Mouse (Mus musculus) adrenal gland, adult 8-10 months (tissue): ENCODE measurements around the gene Irs3. TPM values are rescaled to one million over a fixed set of nuclear protein-coding genes. Genes with fewer than 3 reads are reported as not detected.
A peak's percentile ranks its signal among the peaks of the same experiment; 100 is the strongest.

Experiments used
- DNase-seq: peaks from one replicate; pipeline ENCODE4 v3.0.0; 2022
- total RNA-seq, 4 experiments: library from RNA; stranded (reverse); gene quantifications; 2 replicates each; pipeline ENCODE4 v1.2.4; 2022

The Irs3 gene
- 1 to 10 TPM; 2.6 to 7.5 (median 4.6) TPM for total RNA-seq

GRCm38 (mm10) chr5:137645652-137646091 is at the start of gene Irs3:
TSS of gene Irs3 (minus strand) at chr5:137645714.
- no peak for DNase-seq

GRCm38 (mm10) chr5:137694796-137695195 is 49.3 kb upstream of the Irs3 start:
- DNase-seq, result no peak

- DNase-seq, result no peak
Observed at GRCm38 (mm10) chr5:137691881-137692280, 46.4 kb upstream of the Irs3 start.

GRCm38 (mm10) chr5:137690531-137690930 is 45.0 kb upstream of the Irs3 start:
- DNase-seq, result no peak

GRCm38 (mm10) chr5:137689974-137690373 is 44.5 kb upstream of the Irs3 start:
- no peak for DNase-seq

- no peak for DNase-seq
Observed at GRCm38 (mm10) chr5:137686127-137686790, 40.7 kb upstream of the Irs3 start.

GRCm38 (mm10) chr5:137685653-137686052 is 40.1 kb upstream of the Irs3 start:
- no peak for DNase-seq

GRCm38 (mm10) chr5:137684294-137685123 is 39.0 kb upstream of the Irs3 start, which contains the start of gene Agfg2:
TSS of gene Agfg2 (minus strand) at chr5:137684726.
- peak; percentile 100 for DNase-seq

GRCm38 (mm10) chr5:137683388-137684293 is 38.1 kb upstream of the Irs3 start:
- DNase-seq, result no peak

- no peak for DNase-seq
Observed at GRCm38 (mm10) chr5:137682526-137682925, 37.0 kb upstream of the Irs3 start.

GRCm38 (mm10) chr5:137679726-137680125 is 34.2 kb upstream of the Irs3 start:
- DNase-seq, result no peak

- no peak for DNase-seq
Observed at GRCm38 (mm10) chr5:137678736-137679135, 33.2 kb upstream of the Irs3 start.

- no peak for DNase-seq
Observed at GRCm38 (mm10) chr5:137677859-137678258, 32.3 kb upstream of the Irs3 start.

- no peak for DNase-seq
Observed at GRCm38 (mm10) chr5:137674786-137675185, 29.3 kb upstream of the Irs3 start.

- DNase-seq, result no peak
Observed at GRCm38 (mm10) chr5:137673015-137673414, 27.5 kb upstream of the Irs3 start.

- DNase-seq, result no peak
Observed at GRCm38 (mm10) chr5:137672361-137672760, 26.8 kb upstream of the Irs3 start.

GRCm38 (mm10) chr5:137671443-137672240 is 26.1 kb upstream of the Irs3 start:
- DNase-seq, result peak; percentile 94

GRCm38 (mm10) chr5:137670240-137670639 is 24.7 kb upstream of the Irs3 start:
- no peak for DNase-seq

- no peak for DNase-seq
Observed at GRCm38 (mm10) chr5:137668971-137669370, 23.5 kb upstream of the Irs3 start.

GRCm38 (mm10) chr5:137663057-137663456 is 17.5 kb upstream of the Irs3 start:
- DNase-seq, result no peak

- DNase-seq, result peak; percentile 86
Observed at GRCm38 (mm10) chr5:137660064-137660688, 14.7 kb upstream of the Irs3 start.
